Mouse (Mus musculus) layer of hippocampus, postnatal 25 days (tissue): Measurements from ENCODE around the gene Foxf2. TPM values are rescaled to one million over a fixed set of nuclear protein-coding genes. Genes with fewer than 3 reads are reported as not detected.

ENCODE experiments used
- DNase-seq, 2 experiments: peaks; one replicate each; pipeline ENCODE4 v3.0.0; 2022; ENCODE audit warnings: mixed read lengths in 2 of 2, low spot score in 1 of 2; ENCODE audit errors: extremely low spot score in 1 of 2
- total RNA-seq, 2 experiments: library from RNA; stranded (reverse); gene quantifications; 2 replicates each; pipeline ENCODE4 v1.2.3; 2021

The Foxf2 gene
- 1 to 10 TPM; 4.1 to 5.7 TPM for total RNA-seq

- DNase-seq = no peak
Observed at GRCm38 (mm10) chr13:31625333-31626101, at the start of gene Foxf2. Foxf2 (plus strand) TSS chr13:31625816.

GRCm38 (mm10) chr13:31576696-31577095, 48.9 kb upstream of the Foxf2 start:
- DNase-seq = no peak

- DNase-seq = no peak
Observed at GRCm38 (mm10) chr13:31577576-31577975, 48.0 kb upstream of the Foxf2 start.

GRCm38 (mm10) chr13:31578389-31578788, 47.2 kb upstream of the Foxf2 start:
- DNase-seq = no peak

- DNase-seq = no peak
Observed at GRCm38 (mm10) chr13:31579866-31580265, 45.8 kb upstream of the Foxf2 start.

GRCm38 (mm10) chr13:31587341-31587740, 38.3 kb upstream of the Foxf2 start:
- DNase-seq = no peak

- DNase-seq = no peak
Observed at GRCm38 (mm10) chr13:31599576-31599975, 26.0 kb upstream of the Foxf2 start.

- no peak for DNase-seq
Observed at GRCm38 (mm10) chr13:31603964-31604363, 21.7 kb upstream of the Foxf2 start.

GRCm38 (mm10) chr13:31614724-31615465, 10.7 kb upstream of the Foxf2 start:
- DNase-seq = no peak

- no peak for DNase-seq
Observed at GRCm38 (mm10) chr13:31615561-31616165, 10.0 kb upstream of the Foxf2 start.

- no peak for DNase-seq
Observed at GRCm38 (mm10) chr13:31618001-31618400, 7.6 kb upstream of the Foxf2 start.

- peak; percentile 67 to 83 for DNase-seq
Observed at GRCm38 (mm10) chr13:31618416-31618815, 7.2 kb upstream of the Foxf2 start.

- no peak for DNase-seq
Observed at GRCm38 (mm10) chr13:31618919-31619655, 6.5 kb upstream of the Foxf2 start.

GRCm38 (mm10) chr13:31619826-31620498, 5.7 kb upstream of the Foxf2 start:
- DNase-seq = no peak

- no peak for DNase-seq
Observed at GRCm38 (mm10) chr13:31620499-31620847, 5.1 kb upstream of the Foxf2 start.

- no peak for DNase-seq
Observed at GRCm38 (mm10) chr13:31620937-31621336, 4.7 kb upstream of the Foxf2 start.

- no peak for DNase-seq
Observed at GRCm38 (mm10) chr13:31621741-31622140, 3.9 kb upstream of the Foxf2 start.

GRCm38 (mm10) chr13:31622371-31622770, 3.2 kb upstream of the Foxf2 start:
- no peak for DNase-seq

GRCm38 (mm10) chr13:31623291-31623690, 2.3 kb upstream of the Foxf2 start:
- DNase-seq = no peak
